24 mouse cellular contexts compared by ENCODE assay signal in the genomic region with DNA sequence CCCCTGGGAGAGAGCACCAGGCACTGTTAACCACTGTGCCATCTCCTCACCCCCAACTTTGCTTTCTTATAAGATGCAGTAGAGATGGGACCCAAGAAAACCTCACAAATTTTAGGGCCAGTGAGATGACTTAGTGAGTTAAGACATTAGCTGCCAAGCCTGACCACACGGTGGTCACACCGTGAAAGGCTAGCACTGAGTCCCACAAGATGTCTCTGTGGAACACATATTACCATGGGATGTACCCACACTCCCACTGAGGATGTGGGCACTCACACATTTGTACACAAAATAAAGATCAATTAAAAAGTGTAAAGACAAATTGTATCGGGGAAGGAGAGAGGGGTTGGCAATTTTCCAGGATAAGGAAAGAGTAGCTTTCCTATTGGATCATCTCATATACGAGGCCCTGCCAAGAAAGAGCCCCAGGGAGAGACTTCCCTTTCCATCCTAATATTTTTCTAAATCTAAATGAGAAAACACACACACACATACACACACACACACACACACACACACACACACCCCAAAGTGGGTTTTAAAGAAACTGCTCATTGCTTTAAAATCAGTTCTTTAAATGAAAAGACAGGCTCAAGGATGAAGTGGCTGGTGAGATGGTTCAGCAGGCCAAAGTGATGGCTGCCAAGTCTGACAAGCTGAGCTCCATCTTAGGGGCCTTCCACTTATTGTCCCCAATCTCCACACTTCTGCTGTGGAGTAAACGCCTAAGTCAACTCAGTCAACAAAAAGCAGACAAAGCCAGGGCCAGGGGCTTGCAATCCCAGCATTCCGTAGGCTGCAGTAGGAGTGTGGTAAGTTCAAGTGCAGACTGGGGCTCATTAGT. TPM values are rescaled to one million over a fixed set of nuclear protein-coding genes. Genes with fewer than 3 reads are reported as not detected.
A peak's percentile ranks its signal among the peaks of the same experiment; 100 is the strongest.
DNase-seq lines count a peak whose midpoint lies in the region; ATAC-seq lines count a peak whose summit lies in the region.
"Had no signal": no experiment of that assay in that cellular context is flagged by ENCODE, and none has a peak within 500 bp of the region (broad histone marks: within the 10 kb centered on the region; RNA-seq: fewer than 3 reads in every experiment).

No protein-coding gene starts in this region.

- H3K27me3 ChIP-seq in heart, embryonic 10.5 days (ENCODE audit: insufficient read depth, poor library complexity, severe bottlenecking) = no peaks in the 10 kb centered on the region
- no peaks in the 10 kb centered on the region for H3K27me3 ChIP-seq in heart, embryonic 12.5 days (replicated peaks)
- no peaks in the 10 kb centered on the region for H3K27me3 ChIP-seq in lung, embryonic 15.5 days
- H3K27me3 ChIP-seq: embryonic facial prominence, embryonic 15.5 days; hindbrain, embryonic 13.5 days had no signal

- no peaks in the 10 kb centered on the region for H3K36me3 ChIP-seq in heart, embryonic 10.5 days
- no peaks in the 10 kb centered on the region for H3K36me3 ChIP-seq in heart, embryonic 12.5 days
- no peaks in the 10 kb centered on the region for H3K36me3 ChIP-seq in lung, embryonic 15.5 days
- H3K36me3 ChIP-seq: embryonic facial prominence, embryonic 15.5 days; hindbrain, embryonic 10.5 days; hindbrain, embryonic 13.5 days had no signal

- no peak overlapping the region for H3K27ac ChIP-seq in heart, embryonic 10.5 days
- no peak overlapping the region for H3K27ac ChIP-seq in heart, embryonic 12.5 days (ENCODE audit: poor library complexity, severe bottlenecking)
- peak overlapping the region; percentile 23; the same call in 1 of the 2 replicates for H3K27ac ChIP-seq in lung, embryonic 15.5 days
- H3K27ac ChIP-seq: embryonic facial prominence, embryonic 15.5 days; gastrocnemius, adult 2 months; hindbrain, embryonic 10.5 days; hindbrain, embryonic 13.5 days had no signal

- no peak for ATAC-seq in heart, embryonic 12.5 days (ENCODE audit: insufficient number of reproducible peaks, low FRiP score)
- peak; percentile 87 for ATAC-seq in lung, embryonic 15.5 days (ENCODE audit: borderline replicate concordance, extremely low read depth, low FRiP score, low TSS enrichment)
- ATAC-seq: CD4-positive, CD25-positive, alpha-beta regulatory T cell, adult 4 months; forebrain, embryonic 14.5 days; forebrain, postnatal 0 days; hindbrain, embryonic 16.5 days had no signal

- H3K4me1 ChIP-seq in heart, embryonic 10.5 days = peaks cover under 1% of the 10 kb centered on the region; the same call in 1 of the 2 replicates
- peaks cover 7% of the 10 kb centered on the region; the same call in 1 of the 2 replicates for H3K4me1 ChIP-seq in heart, embryonic 12.5 days (replicated peaks)
- H3K4me1 ChIP-seq in lung, embryonic 15.5 days = peaks cover 10% of the 10 kb centered on the region; the same call in 1 of the 2 replicates
- H3K4me1 ChIP-seq: embryonic facial prominence, embryonic 15.5 days; hindbrain, embryonic 10.5 days; hindbrain, embryonic 13.5 days had no signal

- H3K9me3 ChIP-seq in heart, embryonic 10.5 days = no peaks in the 10 kb centered on the region
- H3K9me3 ChIP-seq in heart, embryonic 12.5 days (replicated peaks) = no peaks in the 10 kb centered on the region
- H3K9me3 ChIP-seq in lung, embryonic 15.5 days = no peaks in the 10 kb centered on the region
- H3K9me3 ChIP-seq: embryonic facial prominence, embryonic 15.5 days; hindbrain, embryonic 10.5 days; hindbrain, embryonic 13.5 days had no signal

- no peak overlapping the region for H3K9ac ChIP-seq in heart, embryonic 12.5 days
- H3K9ac ChIP-seq in lung, embryonic 15.5 days = no peak overlapping the region
- H3K9ac ChIP-seq: embryonic facial prominence, embryonic 15.5 days; forebrain, postnatal 0 days; hindbrain, embryonic 13.5 days had no signal

- H3K4me2 ChIP-seq in heart, embryonic 12.5 days = no peak overlapping the region
- H3K4me2 ChIP-seq in lung, embryonic 15.5 days = no peak overlapping the region
- H3K4me2 ChIP-seq: embryonic facial prominence, embryonic 15.5 days; hindbrain, embryonic 13.5 days had no signal

- 83% methylated on average over 6 of the region's 6 CpGs for WGBS in heart, embryonic 10.5 days
- 81% methylated on average over 6 of the region's 6 CpGs for WGBS in heart, embryonic 12.5 days
- WGBS in lung, embryonic 15.5 days = 46% methylated on average over 6 of the region's 6 CpGs

- peak; percentile 52 for DNase-seq in heart, embryonic 10.5 days (ENCODE audit: low spot score)
- no peak for DNase-seq in lung, postnatal 25 days (ENCODE audit: low spot score)
- DNase-seq in lung, postnatal 10 days = peak; percentile 57
- no peak for DNase-seq in lung, adult 18-20 months
- DNase-seq in adrenal gland, postnatal 4 days (ENCODE audit: low spot score in 2 of 2) = no peak
- DNase-seq: adrenal gland, adult 2 months; adrenal gland, postnatal 14 days; cerebellum, adult 11-12 months; cerebellum, adult 8-10 months; cerebellum, postnatal 36 days; embryo, embryonic 11 days; forebrain, postnatal 0 days; gastrocnemius, adult 2 months; gastrocnemius, postnatal 14 days; heart, adult 18-20 months; heart, postnatal 36 days had no signal

- no peak overlapping the region for H3K4me3 ChIP-seq in heart, embryonic 10.5 days
- no peak overlapping the region for H3K4me3 ChIP-seq in heart, embryonic 12.5 days
- H3K4me3 ChIP-seq in lung, embryonic 15.5 days = no peak overlapping the region
- H3K4me3 ChIP-seq: embryonic facial prominence, embryonic 15.5 days; gastrocnemius, adult 2 months; hindbrain, embryonic 10.5 days; hindbrain, embryonic 13.5 days had no signal

RNA-seq across cellular contexts. Expression of gene Hnrnpa3, which starts 32.2 kb away (rescaled TPM):
- polyA plus RNA-seq in heart, embryonic 10.5 days (2016; fragmentation: Nextera tagmentation; extraction: Ambion mirVana) = 188 and 209 TPM in 2 replicates
- 221 and 233 TPM in 2 replicates for polyA plus RNA-seq in heart, embryonic 12.5 days (2016; fragmentation: Nextera tagmentation; extraction: Ambion mirVana)
- 378 and 410 TPM in 2 replicates for polyA plus RNA-seq in lung, embryonic 15.5 days (2015; fragmentation: Nextera tagmentation; extraction: Ambion mirVana)
- 100 to 1,000 TPM; 525 to 570 TPM for total RNA-seq in adrenal gland, postnatal 4 days (2021)

Comparison
In these comparisons a context has a peak if more than half of its experiments do, and no peak if none do; other contexts are left out.
1. DNase-seq: peak in heart, embryonic 10.5 days (single experiment) and lung, postnatal 10 days (single experiment); none in lung, postnatal 25 days (single experiment), lung, adult 18-20 months (0 of 2) and adrenal gland, postnatal 4 days (0 of 2).